In the genomic region with DNA sequence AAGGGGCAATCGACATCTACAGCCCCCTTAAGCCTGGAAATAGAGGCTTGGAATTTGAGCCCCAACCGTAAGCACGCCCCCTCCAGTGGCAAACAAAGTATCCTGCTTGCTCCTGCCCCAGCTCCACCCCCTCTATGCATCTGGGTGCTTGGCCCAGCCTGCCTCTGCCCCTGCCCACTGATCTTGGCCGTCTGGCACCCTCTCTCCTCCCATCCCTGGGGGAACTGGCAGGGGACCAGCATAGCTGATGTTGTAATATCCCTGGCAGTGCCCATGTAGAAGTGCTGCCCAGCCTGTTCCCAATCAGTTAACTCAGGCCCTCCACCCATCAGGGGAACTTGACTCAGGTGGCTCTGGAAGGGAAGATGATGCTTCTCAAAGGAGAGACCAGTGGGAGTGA, we compare ENCODE assay signal across 10 mouse cellular contexts. TPM values are rescaled to one million over a fixed set of nuclear protein-coding genes. Genes with fewer than 3 reads are reported as not detected.
DNase-seq lines count a peak whose midpoint lies in the region; ATAC-seq lines count a peak whose summit lies in the region.
"Had no signal": no experiment of that assay in that cellular context is flagged by ENCODE, and none has a peak within 500 bp of the region (broad histone marks: within the 10 kb centered on the region; RNA-seq: fewer than 3 reads in every experiment).

No protein-coding gene starts in this region.

- no peaks in the 10 kb centered on the region for H3K27me3 ChIP-seq in forebrain, embryonic 16.5 days (replicated peaks; ENCODE audit: control insufficient read depth, insufficient read depth, low read length)
- H3K27me3 ChIP-seq in hindbrain, embryonic 15.5 days, result no peaks in the 10 kb centered on the region
- H3K27me3 ChIP-seq in midbrain, embryonic 15.5 days (replicated peaks), result no peaks in the 10 kb centered on the region
- H3K27me3 ChIP-seq: CH12.LX had no signal

- H3K4me1 ChIP-seq in forebrain, embryonic 16.5 days (replicated peaks; ENCODE audit: control insufficient read depth, insufficient read depth, low read length), result peaks cover 18% of the 10 kb centered on the region
- peaks cover 33% of the 10 kb centered on the region for H3K4me1 ChIP-seq in hindbrain, embryonic 15.5 days (replicated peaks)
- H3K4me1 ChIP-seq in midbrain, embryonic 15.5 days, result peaks cover 40% of the 10 kb centered on the region

- H3K27ac ChIP-seq in forebrain, embryonic 16.5 days (ENCODE audit: low read length), result no peak overlapping the region
- 0 out of 2 replicates have a peak overlapping the region, but pooled peaks have one; percentile 94 for H3K27ac ChIP-seq in hindbrain, embryonic 15.5 days (replicated peaks)
- peak overlapping the region; percentile 94; the same call in 1 of the 2 replicates for H3K27ac ChIP-seq in midbrain, embryonic 15.5 days

- no peaks in the 10 kb centered on the region for H3K9me3 ChIP-seq in forebrain, embryonic 16.5 days (ENCODE audit: control insufficient read depth, low read length)
- no peaks in the 10 kb centered on the region for H3K9me3 ChIP-seq in hindbrain, embryonic 15.5 days
- no peaks in the 10 kb centered on the region for H3K9me3 ChIP-seq in midbrain, embryonic 15.5 days

- WGBS in forebrain, embryonic 16.5 days, result 2% methylated on average over 4 of the region's 4 CpGs
- WGBS in hindbrain, embryonic 15.5 days, result 3% methylated on average over 4 of the region's 4 CpGs
- 5% methylated on average over 4 of the region's 4 CpGs for WGBS in midbrain, embryonic 15.5 days

- no peaks in the 10 kb centered on the region for H3K36me3 ChIP-seq in forebrain, embryonic 16.5 days (ENCODE audit: control insufficient read depth, insufficient read depth)
- H3K36me3 ChIP-seq in hindbrain, embryonic 15.5 days, result no peaks in the 10 kb centered on the region
- no peaks in the 10 kb centered on the region for H3K36me3 ChIP-seq in midbrain, embryonic 15.5 days (replicated peaks)

- peak; percentile 73 to 86 for DNase-seq in cerebellum, postnatal 10 days
- DNase-seq in cerebellum, adult 18-20 months, result no peak
- peak; percentile 63 for DNase-seq in adrenal gland, adult 8-10 months
- peak; percentile 85 for DNase-seq in left cerebral cortex, postnatal 4 days
- peak; percentile 68 for DNase-seq in thymus, postnatal 14 days

- intact Hi-C loops in left cerebral cortex, postnatal 4 days (cut with DNase I), result loop anchor here (5.0 to 10.0 kb wide), 2 partner anchors 591 to 659 kb away; a partner anchor contains a TSS

- peak overlapping the region; percentile 88 for H3K9ac ChIP-seq in forebrain, embryonic 16.5 days (replicated peaks; ENCODE audit: low read depth, low read length)
- H3K9ac ChIP-seq in hindbrain, embryonic 15.5 days, result peak overlapping the region; percentile 94
- peak overlapping the region; percentile 94 for H3K9ac ChIP-seq in midbrain, embryonic 15.5 days

- peak overlapping the region; percentile 86 for H3K4me3 ChIP-seq in forebrain, embryonic 16.5 days (replicated peaks; ENCODE audit: low read length)
- peak overlapping the region; percentile 98 for H3K4me3 ChIP-seq in hindbrain, embryonic 15.5 days
- peak overlapping the region; percentile 83 for H3K4me3 ChIP-seq in midbrain, embryonic 15.5 days

- peak; percentile 13 for ATAC-seq in forebrain, embryonic 16.5 days
- ATAC-seq in hindbrain, embryonic 15.5 days (ENCODE audit: low FRiP score, low read depth), result peak; percentile 4; the same call in 1 of the 2 replicates
- ATAC-seq in midbrain, embryonic 15.5 days (replicated peaks), result peak; percentile 14

- H3K4me2 ChIP-seq in forebrain, embryonic 16.5 days (ENCODE audit: low read length), result peak overlapping the region; percentile 69
- peak overlapping the region; percentile 98 for H3K4me2 ChIP-seq in hindbrain, embryonic 15.5 days
- H3K4me2 ChIP-seq in midbrain, embryonic 15.5 days, result peak overlapping the region; percentile 94

RNA-seq across cellular contexts. Expression of a gene that starts 0.9 kb away (rescaled TPM):
- 10 to 100 TPM in 2 of 4 experiments, 1 to 10 TPM in 2; 7.0 to 13.7 (median 11.0) TPM for total RNA-seq in adrenal gland, adult 8-10 months (2022)
- polyA plus RNA-seq in forebrain, embryonic 16.5 days (2015; fragmentation: Nextera tagmentation; extraction: Ambion mirVana), result 37.7 and 39.4 TPM in 2 replicates
- polyA plus RNA-seq in hindbrain, embryonic 15.5 days (2015; fragmentation: Nextera tagmentation; extraction: Ambion mirVana), result 40.1 and 44.4 TPM in 2 replicates
- 100 to 1,000 TPM; 165 to 178 TPM for total RNA-seq in left cerebral cortex, postnatal 4 days (2021)
- 43.7 and 44.2 TPM in 2 replicates for polyA plus RNA-seq in midbrain, embryonic 15.5 days (2015; fragmentation: Nextera tagmentation; extraction: Ambion mirVana)
- total RNA-seq: CH12.LX had no signal

RNA-seq across cellular contexts. Expression of a gene that starts 30.0 kb away (rescaled TPM):
- total RNA-seq in adrenal gland, adult 8-10 months (2022), result under 1 TPM in 1 of 4 experiments, not detected in 3; 0.11 TPM
- polyA plus RNA-seq in forebrain, embryonic 16.5 days (2015; fragmentation: Nextera tagmentation; extraction: Ambion mirVana), result 0.60 and 0.65 TPM in 2 replicates
- 0.80 and 0.92 TPM in 2 replicates for polyA plus RNA-seq in hindbrain, embryonic 15.5 days (2015; fragmentation: Nextera tagmentation; extraction: Ambion mirVana)
- under 1 TPM in 1 of 2 experiments, not detected in 1; 0.20 TPM for total RNA-seq in left cerebral cortex, postnatal 4 days (2021)
- polyA plus RNA-seq in midbrain, embryonic 15.5 days (2015; fragmentation: Nextera tagmentation; extraction: Ambion mirVana), result 0.89 and 1.3 TPM in 2 replicates
- total RNA-seq: CH12.LX; gastrocnemius, postnatal 36 days had no signal

Comparison
In these comparisons a context has a peak if more than half of its experiments do, and no peak if none do; other contexts are left out.
1. DNase-seq: peak in cerebellum, postnatal 10 days (2 of 2), adrenal gland, adult 8-10 months (single experiment), left cerebral cortex, postnatal 4 days (single experiment) and thymus, postnatal 14 days (single experiment); none in cerebellum, adult 18-20 months (0 of 2).
2. Peak in every context shown above with its lines, with median percentiles within 50 percentile points of each other: ATAC-seq, H3K4me2 ChIP-seq, H3K4me3 ChIP-seq and H3K9ac ChIP-seq.